Mouse (Mus musculus) cerebellum, adult 2 months (tissue): ENCODE data around the gene Fam81a.

ENCODE experiments used
- CTCF ChIP-seq: fragments of 200-500 bp; IDR thresholded peaks from 2 replicates; pipeline ENCODE4 v1.5.1; 2011; ENCODE audit warnings: low read depth, mild to moderate bottlenecking, control low read depth, low read length, moderate library complexity, borderline replicate concordance; ENCODE audit not compliant: insufficient read depth
- POLR2A ChIP-seq: fragments of 200-500 bp; IDR thresholded peaks from 2 replicates; pipeline ENCODE4 v1.6.1; 2011; ENCODE audit warnings: low read length, control low read depth, borderline replicate concordance; ENCODE audit not compliant: insufficient read depth

- TF ChIP-seq POLR2A: no peak
- no peak for TF ChIP-seq CTCF
Observed at GRCm38 (mm10) chr9:70143326-70143725, 966 bp upstream of the Fam81a start.
